Mouse (Mus musculus) E14TG2a.4 (cell line): ENCODE results near the gene Arpc4.

Experiments
- CTCF ChIP-seq: conservative IDR thresholded peaks from 2 replicates; pipeline ENCODE4 v1.5.1; 2014; ENCODE audit warnings: low read length
- POU5F1 ChIP-seq: IDR thresholded peaks from 2 replicates; pipeline ENCODE4 v1.6.1; 2014; ENCODE audit warnings: low read length, borderline replicate concordance

- TF ChIP-seq CTCF (no peak), POU5F1 (no peak)
Observed at GRCm38 (mm10) chr6:113392015-113392386, 14.1 kb downstream of the Arpc4 start.
